Mouse (Mus musculus): Measurements from ENCODE around the gene Msgn1. TPM values are rescaled to one million over a fixed set of nuclear protein-coding genes. Genes with fewer than 3 reads are reported as not detected.

The Msgn1 gene
- polyA plus RNA-seq, 1 experiment from 2014 or later = not detected

DNA sequence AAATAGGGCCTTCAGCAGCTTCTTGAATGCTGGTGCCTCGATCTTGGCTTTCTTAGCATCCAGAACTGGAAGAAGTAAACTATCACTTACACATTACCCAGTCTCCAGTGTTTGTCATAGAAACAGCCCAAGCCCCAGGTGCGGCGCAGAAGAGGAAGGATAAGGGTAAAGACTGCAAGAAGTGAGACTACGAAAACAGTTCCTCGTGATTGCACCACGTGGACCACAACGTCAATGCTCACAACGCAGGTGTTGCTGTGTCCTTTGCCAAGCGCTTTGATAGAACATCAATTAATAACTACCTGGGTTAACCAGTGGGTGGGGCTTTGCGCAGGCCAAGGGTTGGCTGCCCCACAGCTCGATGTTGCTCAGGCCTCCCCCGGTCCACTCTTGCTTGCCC, 8.1 kb downstream of the Msgn1 start:
- TF ChIP-seq CTCF (IDR thresholded peaks at IDR 0.05) = no peak
- in situ Hi-C loops (cut with MboI; ENCODE audit: low pct_unique_long_range_greater_than_20kb) = loop anchor here (10.0 to 25.0 kb wide), 2 partner anchors 144 to 937 kb away; no protein-coding TSS in a partner anchor
- POLR2A ChIA-PET = no interaction called here

DNA sequence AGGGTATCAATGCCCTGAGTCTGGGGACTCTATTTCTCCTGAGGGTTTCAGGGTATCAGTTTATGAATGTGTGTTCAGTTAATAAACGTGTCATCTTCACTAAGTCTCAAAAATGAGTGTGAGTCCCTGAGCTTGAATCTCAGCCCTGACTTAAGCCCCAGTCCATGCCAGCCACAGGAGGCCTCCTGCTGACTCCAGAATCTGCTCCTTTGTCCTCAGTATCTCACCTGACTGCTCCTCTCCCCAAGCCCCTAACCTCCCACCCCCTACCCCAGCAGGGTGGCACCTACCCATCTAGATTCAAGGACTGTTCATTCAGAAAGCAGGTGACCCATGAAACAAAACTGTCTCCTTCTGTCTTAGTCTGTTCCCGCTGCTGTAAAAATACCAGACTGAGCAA, 10.2 kb downstream of the Msgn1 start:
- ChIA-PET CTCF (interaction anchor here (0.9 kb wide), 1 partner anchor 21 kb away, joined by 3 read pairs; no protein-coding TSS in a partner anchor), POLR2A (no interaction called here)
- H3K27me3 ChIP-seq = peaks cover 4% of the 10 kb centered on the region
- ATAC-seq (no peak), DNase-seq (ENCODE audit: low read depth, low spot score) (no peak)
- in situ Hi-C loops (cut with MboI; ENCODE audit: low pct_unique_long_range_greater_than_20kb) = no loop called here
- no peak for TF ChIP-seq CTCF (IDR thresholded peaks at IDR 0.05)

More for the DNA sequence above, 8.1 kb downstream of the Msgn1 start:
- CTCF ChIA-PET = no interaction called here
- ATAC-seq (no peak), DNase-seq (ENCODE audit: low read depth, low spot score) (no peak)
- H3K27me3 ChIP-seq = peaks cover 4% of the 10 kb centered on the region

DNA sequence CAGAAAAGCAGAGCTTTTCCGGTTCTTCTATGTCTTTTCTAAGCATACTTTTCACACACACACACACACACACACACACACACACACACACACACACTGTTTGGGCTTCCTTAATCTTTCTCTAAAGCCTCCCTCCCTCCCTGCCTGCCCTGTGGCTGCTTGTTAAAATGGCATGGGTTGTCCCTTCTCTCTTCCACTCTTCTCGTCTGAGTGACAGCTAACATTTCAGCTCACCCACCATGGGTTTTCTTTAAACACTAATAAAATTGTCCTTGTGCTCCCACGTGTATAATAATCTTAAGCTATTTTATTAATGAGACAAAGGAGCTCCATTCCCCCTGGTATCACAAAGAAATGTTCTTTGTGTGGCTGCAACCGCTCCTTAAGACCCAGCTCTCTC, 10.7 kb downstream of the Msgn1 start:
- ATAC-seq (no peak), DNase-seq (ENCODE audit: low read depth, low spot score) (no peak)
- in situ Hi-C loops (cut with MboI; ENCODE audit: low pct_unique_long_range_greater_than_20kb) = no loop called here
- H3K27me3 ChIP-seq = peaks cover 4% of the 10 kb centered on the region
- TF ChIP-seq CTCF (IDR thresholded peaks at IDR 0.05) = no peak
- POLR2A ChIA-PET = no interaction called here
- CTCF ChIA-PET = interaction anchor here (0.9 to 1.0 kb wide), 2 partner anchors 12 to 20 kb away, joined by 3 read pairs; no protein-coding TSS in a partner anchor

DNA sequence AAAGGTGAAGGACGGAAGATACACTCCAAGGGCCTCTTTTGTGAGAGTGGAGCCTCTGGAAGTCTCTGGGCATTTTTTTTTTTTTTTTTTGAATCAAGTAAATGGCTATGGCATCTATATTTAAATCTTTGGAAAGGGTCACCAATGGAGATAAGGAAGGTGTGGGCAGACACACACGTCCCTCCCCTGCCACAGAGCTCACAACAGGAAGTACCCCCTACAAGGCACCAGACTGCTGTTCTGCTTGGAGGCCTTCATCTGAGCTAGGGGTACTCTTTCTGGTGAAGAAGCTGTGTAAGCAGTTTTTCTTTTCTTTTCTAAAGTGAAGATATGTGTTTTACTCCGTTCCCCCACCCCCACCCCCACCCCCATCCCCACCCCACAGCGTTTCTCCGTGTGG, 11.9 kb downstream of the Msgn1 start:
- ChIA-PET POLR2A (no interaction called here), CTCF (interaction anchor here (1.3 to 1.9 kb wide), 4 partner anchors 10 to 143 kb away, joined by 3 to 5 read pairs (median 4); no protein-coding TSS in a partner anchor)
- in situ Hi-C loops (cut with MboI; ENCODE audit: low pct_unique_long_range_greater_than_20kb) = no loop called here
- H3K27me3 ChIP-seq = peaks cover 4% of the 10 kb centered on the region
- no peak for DNase-seq (ENCODE audit: low read depth, low spot score)
- no peak for ATAC-seq
- no peak for TF ChIP-seq CTCF (IDR thresholded peaks at IDR 0.05)

DNA sequence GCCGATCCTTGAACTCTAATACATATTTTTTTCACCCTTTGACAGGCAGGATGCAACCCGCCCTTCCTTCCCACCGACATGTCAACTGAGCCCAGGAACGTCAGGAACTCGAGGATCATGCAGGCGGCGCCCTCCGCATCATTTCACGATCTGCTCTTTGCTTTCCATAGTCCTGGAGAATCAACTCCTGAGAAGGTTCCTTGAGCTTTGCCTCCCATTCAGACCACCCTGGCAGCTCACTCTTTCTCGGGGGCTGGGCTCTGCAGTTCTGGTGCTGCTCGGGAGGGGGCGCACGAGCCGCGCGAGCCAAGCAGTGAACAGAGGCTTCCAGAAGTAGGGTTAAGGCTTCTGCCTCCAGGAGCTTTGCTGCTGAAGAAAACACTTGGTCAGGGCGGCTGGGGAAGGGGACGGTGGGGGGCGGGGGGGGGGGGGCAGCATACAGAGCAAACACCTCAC, 12.6 kb downstream of the Msgn1 start:
- peak; percentile 92 for TF ChIP-seq CTCF (IDR thresholded peaks at IDR 0.05)
- DNase-seq (ENCODE audit: low read depth, low spot score) (no peak), ATAC-seq (peak; percentile 80)
- H3K27me3 ChIP-seq = peaks cover 4% of the 10 kb centered on the region
- in situ Hi-C loops (cut with MboI; ENCODE audit: low pct_unique_long_range_greater_than_20kb) = no loop called here
- ChIA-PET CTCF (interaction anchor here (0.7 to 1.9 kb wide), 11 partner anchors 8 to 207 kb away, joined by 3 to 6 read pairs (median 4); no protein-coding TSS in a partner anchor), POLR2A (no interaction called here)

DNA sequence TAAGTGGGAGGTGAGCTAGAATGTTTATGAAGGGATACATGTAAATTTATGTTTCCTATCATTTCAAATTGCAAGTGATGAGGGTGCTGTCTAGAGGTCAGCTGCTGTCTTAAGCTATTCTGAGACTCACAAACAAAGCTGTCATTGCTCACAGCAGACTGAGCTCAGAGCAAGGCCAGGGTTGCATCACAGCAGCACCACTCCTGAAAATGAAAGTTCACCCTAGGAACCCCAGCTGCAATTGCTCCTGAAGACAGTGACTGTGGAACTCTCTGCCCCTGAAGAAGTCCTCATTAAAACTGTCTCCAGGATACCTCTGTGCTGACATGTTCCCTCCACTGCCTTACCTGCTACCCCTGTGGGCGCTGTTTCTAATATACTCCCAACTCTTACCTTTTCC, 13.7 kb downstream of the Msgn1 start:
- CTCF ChIA-PET = interaction anchor here (1.3 to 1.9 kb wide), 6 partner anchors 9 to 143 kb away, joined by 3 to 6 read pairs (median 4); no protein-coding TSS in a partner anchor
- no peak for DNase-seq (ENCODE audit: low read depth, low spot score)
- TF ChIP-seq CTCF (IDR thresholded peaks at IDR 0.05) = no peak
- in situ Hi-C loops (cut with MboI; ENCODE audit: low pct_unique_long_range_greater_than_20kb) = no loop called here
- ATAC-seq = no peak
- no peaks in the 10 kb centered on the region for H3K27me3 ChIP-seq
- POLR2A ChIA-PET = no interaction called here

DNA sequence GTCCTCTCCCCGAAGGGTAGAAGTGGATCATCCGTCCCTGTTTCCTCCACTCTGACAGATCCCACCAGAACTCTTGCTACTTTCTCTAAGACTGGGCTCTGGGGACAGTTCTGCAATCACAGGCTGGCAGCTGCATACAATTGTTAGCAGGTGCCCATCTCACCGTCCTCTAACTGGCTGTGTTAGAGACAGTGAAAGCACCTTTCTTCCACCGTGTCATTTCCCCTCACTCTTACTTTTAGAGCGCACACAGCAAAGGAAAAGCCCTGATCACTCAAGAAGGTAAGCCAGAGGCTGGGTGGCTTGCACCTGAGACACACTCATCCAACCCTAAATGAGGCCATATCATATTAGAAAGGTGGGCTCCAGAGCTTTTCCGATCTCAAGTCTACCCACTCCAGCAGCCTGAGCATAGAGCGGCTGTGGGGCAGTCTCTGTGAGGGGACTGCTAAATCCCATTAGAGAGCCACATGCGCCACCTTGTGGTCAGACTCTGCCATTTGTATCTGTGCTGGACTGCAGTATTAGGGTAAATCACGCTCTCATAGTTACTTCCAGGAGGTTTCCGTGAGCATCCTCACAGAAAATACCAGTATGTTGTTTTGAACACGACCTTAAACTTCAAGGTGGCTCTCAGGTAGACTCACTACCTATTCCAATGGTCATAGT, 30.2 kb downstream of the Msgn1 start:
- peak; percentile 87 for TF ChIP-seq CTCF (IDR thresholded peaks at IDR 0.05)
- ChIA-PET CTCF (interaction anchor here (0.7 to 1.2 kb wide), 3 partner anchors 19 to 580 kb away, joined by 3 to 4 read pairs (median 3); no protein-coding TSS in a partner anchor), POLR2A (no interaction called here)
- ATAC-seq (peak; percentile 97), DNase-seq (ENCODE audit: low read depth, low spot score) (peak; percentile 9)
- H3K27me3 ChIP-seq = peaks cover 36% of the 10 kb centered on the region
- in situ Hi-C loops (cut with MboI; ENCODE audit: low pct_unique_long_range_greater_than_20kb) = loop anchor here (5.0 kb wide), 1 partner anchor 576 kb away; no protein-coding TSS in a partner anchor

DNA sequence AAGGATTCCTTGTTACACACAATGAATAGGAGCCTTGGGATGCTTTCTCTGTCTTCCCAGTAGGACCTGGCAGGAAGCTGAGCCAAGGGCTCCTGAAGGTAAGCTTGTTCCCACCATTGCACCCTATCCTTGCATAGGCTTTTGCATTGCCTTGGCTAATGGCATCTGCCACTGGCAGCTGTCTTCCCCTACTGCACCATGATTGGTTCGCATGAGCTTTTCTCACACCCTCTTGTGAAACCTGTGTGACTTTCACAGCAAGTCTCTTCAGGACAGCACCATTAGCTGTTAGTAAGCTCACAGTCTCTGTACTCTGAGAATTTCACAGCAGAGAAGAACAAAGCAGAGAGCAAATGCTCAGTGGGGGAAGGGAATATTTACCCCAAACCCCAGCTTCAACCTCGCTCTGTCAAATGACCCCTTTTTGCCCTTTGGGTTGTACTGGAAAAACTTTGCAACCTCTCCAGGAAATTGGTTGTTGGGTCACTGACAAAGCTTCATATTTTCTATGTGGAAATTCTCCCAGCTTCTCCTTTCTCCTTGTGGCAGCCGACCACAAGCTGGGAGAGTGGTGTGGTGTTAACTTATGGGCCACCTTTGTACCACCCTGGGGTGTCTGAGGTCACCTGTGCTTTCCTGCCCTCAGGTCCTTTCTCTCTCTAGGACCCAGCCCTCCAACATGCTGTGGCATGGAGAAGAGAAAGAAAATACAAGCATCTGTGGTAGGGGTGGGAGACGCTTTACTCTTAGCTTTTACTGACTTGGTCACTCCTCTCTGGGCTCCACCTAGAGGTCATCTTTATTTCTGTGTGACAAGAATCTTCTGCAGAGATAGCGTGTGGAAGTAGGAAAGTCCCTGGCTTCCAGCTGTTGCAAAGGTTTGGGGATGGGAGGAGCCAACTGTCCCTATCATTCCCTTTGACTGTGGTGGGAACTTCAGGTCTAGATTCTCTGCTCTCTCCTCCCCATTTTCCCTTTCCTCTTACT, 31.1 kb downstream of the Msgn1 start:
- CTCF ChIA-PET = interaction anchor here (0.9 to 1.2 kb wide), 3 partner anchors 20 to 27 kb away, joined by 3 to 4 read pairs (median 3); no protein-coding TSS in a partner anchor
- TF ChIP-seq CTCF (IDR thresholded peaks at IDR 0.05) = peak; percentile 31
- DNase-seq (ENCODE audit: low read depth, low spot score) (no peak), ATAC-seq (no peak)
- POLR2A ChIA-PET = no interaction called here
- H3K27me3 ChIP-seq = peaks cover 36% of the 10 kb centered on the region
- in situ Hi-C loops (cut with MboI; ENCODE audit: low pct_unique_long_range_greater_than_20kb) = loop anchor here (5.0 kb wide), 1 partner anchor 575 kb away; no protein-coding TSS in a partner anchor

DNA sequence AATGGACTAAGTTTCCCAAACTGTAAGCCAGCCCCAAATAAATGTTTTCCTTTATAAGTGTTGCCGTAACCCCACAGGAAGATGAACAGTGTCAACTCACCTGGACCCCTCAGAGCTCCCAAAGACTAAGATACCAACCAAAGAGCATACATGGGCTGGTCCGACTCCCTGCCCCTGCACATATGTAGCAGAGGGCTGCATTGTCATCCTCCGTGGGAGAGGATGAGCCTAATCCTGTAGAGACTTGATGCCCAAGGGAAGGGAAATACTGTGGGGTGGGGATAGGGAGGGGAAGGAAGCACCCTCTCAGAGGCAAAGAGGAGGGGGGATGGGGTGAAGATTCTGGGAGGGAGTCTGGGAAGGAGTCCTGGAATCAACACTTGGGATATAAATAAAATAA, 50.1 kb downstream of the Msgn1 start:
- ChIA-PET CTCF (no interaction called here), POLR2A (no interaction called here)
- in situ Hi-C loops (cut with MboI; ENCODE audit: low pct_unique_long_range_greater_than_20kb) = no loop called here
- no peak for DNase-seq (ENCODE audit: low read depth, low spot score)
- no peak for TF ChIP-seq CTCF (IDR thresholded peaks at IDR 0.05)
- ATAC-seq = no peak
- peaks cover 30% of the 10 kb centered on the region for H3K27me3 ChIP-seq

Other genes starting within 250 kb of the Msgn1 start
- not detected for gene Kcns3, start 57.9 kb downstream of the Msgn1 start, polyA plus RNA-seq (2021)
- 4.4 TPM for gene Gen1, start 56.8 kb upstream of the Msgn1 start, polyA plus RNA-seq (2021)
- gene Smc6, start 56.9 kb upstream of the Msgn1 start, polyA plus RNA-seq (2021) = 59.8 TPM
- not detected for gene Vsnl1, start 227.6 kb upstream of the Msgn1 start, polyA plus RNA-seq (2021)
- not detected for gene Rad51ap2, start 247.1 kb upstream of the Msgn1 start, polyA plus RNA-seq (2021)

Data from Patski (cell line).